Mouse (Mus musculus) heart, embryonic 13.5 days (tissue): ENCODE results near the gene Colgalt1. TPM values are rescaled to one million over a fixed set of nuclear protein-coding genes. Genes with fewer than 3 reads are reported as not detected.

Experiments used
- ATAC-seq: fragments of 200-750 bp; cut with Nextera tagmentation; 2 replicates; pipeline ENCODE4 v1.8.0; 2017; ENCODE audit warnings: moderate TSS enrichment; ENCODE audit not compliant: insufficient number of reproducible peaks, low FRiP score, low TSS enrichment; ENCODE audit errors: extremely low read depth
- H3K27ac ChIP-seq: fragments of 300-500 bp; sonication (generic); replicated peaks from 2 replicates; pipeline ENCODE4 v1.5.1; 2015; ENCODE audit warnings: moderate library complexity, mild to moderate bottlenecking, inconsistent platforms
- H3K27me3 ChIP-seq: fragments of 300-500 bp; sonication (generic); replicated peaks from 2 replicates; pipeline ENCODE4 v1.6.1; 2015; ENCODE audit warnings: mild to moderate bottlenecking, inconsistent platforms
- H3K36me3 ChIP-seq: fragments of 300-500 bp; sonication (generic); 2 replicates; pipeline ENCODE4 v1.6.1; 2015; ENCODE audit warnings: mild to moderate bottlenecking, inconsistent platforms
- H3K4me1 ChIP-seq: fragments of 300-500 bp; sonication (generic); 2 replicates; pipeline ENCODE4 v1.6.1; 2015; ENCODE audit warnings: inconsistent platforms
- H3K4me2 ChIP-seq: fragments of 300-500 bp; sonication (generic); 2 replicates; pipeline ENCODE4 v1.6.1; 2015; ENCODE audit warnings: inconsistent platforms, mild to moderate bottlenecking, moderate library complexity
- H3K4me3 ChIP-seq: fragments of 300-500 bp; sonication (generic); 2 replicates; pipeline ENCODE4 v1.5.1; 2015; ENCODE audit warnings: moderate library complexity, mild to moderate bottlenecking, inconsistent platforms
- H3K9ac ChIP-seq: fragments of 300-500 bp; sonication (generic); 2 replicates; pipeline ENCODE4 v1.6.1; 2015; ENCODE audit warnings: inconsistent platforms, mild to moderate bottlenecking, moderate library complexity
- H3K9me3 ChIP-seq: fragments of 300-500 bp; sonication (generic); 2 replicates; pipeline ENCODE4 v1.6.1; 2016; ENCODE audit warnings: inconsistent platforms
- WGBS: fragments of 180-500 bp; shearing (Covaris S2); methylation state at CpG from one replicate; pipeline ENCODE4 v1.1.7; 2015; ENCODE audit warnings: mixed read lengths; 5-methylcytosine and 5-hydroxymethylcytosine counted together
- polyA plus RNA-seq: library from polyadenylated mRNA; unstranded; fragments of >200 nt; fragmentation: Nextera tagmentation; extraction: Ambion mirVana; gene quantifications from 2 replicates; pipeline ENCODE4 v1.2.1, GENCODE M21; 2015

The Colgalt1 gene
- polyA plus RNA-seq, 1 experiment from 2014 or later, result 54.8 TPM

- H3K9me3 ChIP-seq, result no peaks in the 10 kb centered on the region
- peak within 1 kb of the TSS; percentile 92 for H3K4me2 ChIP-seq
- H3K27me3 ChIP-seq, result no peaks in the 10 kb centered on the region
- peak within 1 kb of the TSS; percentile 97 for H3K9ac ChIP-seq
- ATAC-seq, result peak; percentile 81
- H3K4me1 ChIP-seq, result peaks cover 32% of the 10 kb centered on the region
- H3K27ac ChIP-seq, result peak within 1 kb of the TSS; percentile 99
- WGBS, result under 1% methylated on average over 71 of the region's 71 CpGs
- H3K4me3 ChIP-seq, result peak within 1 kb of the TSS; percentile 84
- H3K36me3 ChIP-seq, result peaks cover 4% of the 10 kb centered on the region; the same call in 1 of the 2 replicates
Measured at GRCm38 (mm10) chr8:71591471-71592373, 19.1 kb upstream of the Colgalt1 start, which contains the start of gene Pgls. Pgls (plus strand) TSS chr8:71592176.

GRCm38 (mm10) chr8:71592374-71593170 lies 18.2 kb upstream of the Colgalt1 start:
- peak; percentile 47 for ATAC-seq
- Histone ChIP-seq H3K9ac (peak overlapping the region; percentile 97), H3K9me3 (no peaks in the 10 kb centered on the region), H3K27me3 (no peaks in the 10 kb centered on the region), H3K4me1 (peaks cover 32% of the 10 kb centered on the region), H3K27ac (peak overlapping the region; percentile 99), H3K36me3 (peaks cover 4% of the 10 kb centered on the region; the same call in 1 of the 2 replicates), H3K4me2 (peak overlapping the region; percentile 92), H3K4me3 (peak overlapping the region; percentile 84)
- 4% methylated on average over 60 of the region's 60 CpGs for WGBS

GRCm38 (mm10) chr8:71593556-71594323 lies 17.1 kb upstream of the Colgalt1 start:
- Histone ChIP-seq H3K4me3 (0 out of 2 replicates have a peak overlapping the region, but pooled peaks have one; percentile 84), H3K4me2 (peak overlapping the region; percentile 92), H3K36me3 (peaks cover 4% of the 10 kb centered on the region; the same call in 1 of the 2 replicates), H3K27ac (no peak overlapping the region), H3K9ac (peak overlapping the region; percentile 97), H3K4me1 (peaks cover 32% of the 10 kb centered on the region), H3K27me3 (no peaks in the 10 kb centered on the region; the same call in 1 of the 2 replicates), H3K9me3 (no peaks in the 10 kb centered on the region)
- 85% methylated on average over 8 of the region's 8 CpGs for WGBS
- ATAC-seq, result no peak

- H3K9ac ChIP-seq, result peak overlapping the region; percentile 24; the same call in 1 of the 2 replicates
- H3K4me2 ChIP-seq, result no peak overlapping the region
- WGBS, result 87% methylated on average over 4 of the region's 4 CpGs
- H3K27ac ChIP-seq, result no peak overlapping the region
- H3K9me3 ChIP-seq, result no peaks in the 10 kb centered on the region
- peaks cover 32% of the 10 kb centered on the region for H3K4me1 ChIP-seq
- peaks cover 4% of the 10 kb centered on the region; the same call in 1 of the 2 replicates for H3K36me3 ChIP-seq
- no peak for ATAC-seq
- no peak overlapping the region for H3K4me3 ChIP-seq
- H3K27me3 ChIP-seq, result peaks cover 2% of the 10 kb centered on the region; the same call in 1 of the 2 replicates
Measured at GRCm38 (mm10) chr8:71594324-71594722, 16.5 kb upstream of the Colgalt1 start.

GRCm38 (mm10) chr8:71595862-71596261 lies 14.9 kb upstream of the Colgalt1 start:
- H3K4me3 ChIP-seq, result no peak overlapping the region
- H3K27me3 ChIP-seq, result peaks cover 15% of the 10 kb centered on the region
- peaks cover 26% of the 10 kb centered on the region for H3K4me1 ChIP-seq
- peaks cover 4% of the 10 kb centered on the region; the same call in 1 of the 2 replicates for H3K36me3 ChIP-seq
- 0 out of 2 replicates have a peak overlapping the region, but pooled peaks have one; percentile 2 for H3K4me2 ChIP-seq
- no peaks in the 10 kb centered on the region for H3K9me3 ChIP-seq
- 9% methylated on average over 27 of the region's 27 CpGs for WGBS
- no peak overlapping the region for H3K9ac ChIP-seq
- ATAC-seq, result no peak
- no peak overlapping the region for H3K27ac ChIP-seq

- Histone ChIP-seq H3K4me1 (peaks cover 21% of the 10 kb centered on the region), H3K36me3 (peaks cover 4% of the 10 kb centered on the region; the same call in 1 of the 2 replicates), H3K4me2 (no peak overlapping the region), H3K27ac (no peak overlapping the region), H3K27me3 (peaks cover 21% of the 10 kb centered on the region), H3K9me3 (no peaks in the 10 kb centered on the region), H3K4me3 (no peak overlapping the region), H3K9ac (no peak overlapping the region)
- no peak for ATAC-seq
- WGBS, result 53% methylated on average over 6 of the region's 6 CpGs
Measured at GRCm38 (mm10) chr8:71596384-71596783, 14.4 kb upstream of the Colgalt1 start.

- Histone ChIP-seq H3K4me1 (peaks cover 21% of the 10 kb centered on the region), H3K4me2 (no peak overlapping the region), H3K27me3 (peaks cover 25% of the 10 kb centered on the region), H3K4me3 (no peak overlapping the region), H3K36me3 (peaks cover 4% of the 10 kb centered on the region; the same call in 1 of the 2 replicates), H3K9ac (no peak overlapping the region), H3K9me3 (no peaks in the 10 kb centered on the region), H3K27ac (no peak overlapping the region)
- 70% methylated on average over 4 of the region's 4 CpGs for WGBS
- ATAC-seq, result no peak
Measured at GRCm38 (mm10) chr8:71596798-71597197, 14.0 kb upstream of the Colgalt1 start.

- Histone ChIP-seq H3K4me3 (no peak within 1 kb of the TSS), H3K27ac (no peak within 1 kb of the TSS), H3K9ac (no peak within 1 kb of the TSS), H3K4me1 (peaks cover 27% of the 10 kb centered on the region), H3K4me2 (no peak within 1 kb of the TSS), H3K27me3 (peaks cover 31% of the 10 kb centered on the region), H3K9me3 (no peaks in the 10 kb centered on the region), H3K36me3 (peaks cover 4% of the 10 kb centered on the region; the same call in 1 of the 2 replicates)
- ATAC-seq, result no peak
- WGBS, result 89% methylated on average over 3 of the region's 3 CpGs
Measured at GRCm38 (mm10) chr8:71597451-71597850, 13.3 kb upstream of the Colgalt1 start, which contains the start of gene Fam129c. Fam129c (plus strand) TSS chr8:71597648.

GRCm38 (mm10) chr8:71598375-71598774 lies 12.4 kb upstream of the Colgalt1 start:
- Histone ChIP-seq H3K27me3 (peaks cover 41% of the 10 kb centered on the region), H3K36me3 (peaks cover 4% of the 10 kb centered on the region; the same call in 1 of the 2 replicates), H3K4me3 (no peak overlapping the region), H3K4me1 (peaks cover 26% of the 10 kb centered on the region), H3K9ac (no peak overlapping the region), H3K4me2 (no peak overlapping the region), H3K27ac (no peak overlapping the region), H3K9me3 (no peaks in the 10 kb centered on the region)
- no peak for ATAC-seq

- peaks cover 23% of the 10 kb centered on the region for H3K4me1 ChIP-seq
- no peak overlapping the region for H3K9ac ChIP-seq
- peaks cover 4% of the 10 kb centered on the region; the same call in 1 of the 2 replicates for H3K36me3 ChIP-seq
- no peak overlapping the region for H3K4me3 ChIP-seq
- H3K9me3 ChIP-seq, result no peaks in the 10 kb centered on the region
- H3K27ac ChIP-seq, result no peak overlapping the region
- peaks cover 45% of the 10 kb centered on the region for H3K27me3 ChIP-seq
- WGBS, result 82% methylated on average over 5 of the region's 5 CpGs
- no peak overlapping the region for H3K4me2 ChIP-seq
- no peak for ATAC-seq
Measured at GRCm38 (mm10) chr8:71598841-71599240, 12.0 kb upstream of the Colgalt1 start.
